Mouse (Mus musculus) kidney, postnatal 4 days (tissue): ENCODE measurements around the gene Gm3336.

Source experiments
- DNase-seq, 2 experiments: peaks; one replicate each; pipeline ENCODE4 v3.0.0; 2021; ENCODE audit warnings: mixed read lengths in 2 of 2

The Gm3336 gene

DNA sequence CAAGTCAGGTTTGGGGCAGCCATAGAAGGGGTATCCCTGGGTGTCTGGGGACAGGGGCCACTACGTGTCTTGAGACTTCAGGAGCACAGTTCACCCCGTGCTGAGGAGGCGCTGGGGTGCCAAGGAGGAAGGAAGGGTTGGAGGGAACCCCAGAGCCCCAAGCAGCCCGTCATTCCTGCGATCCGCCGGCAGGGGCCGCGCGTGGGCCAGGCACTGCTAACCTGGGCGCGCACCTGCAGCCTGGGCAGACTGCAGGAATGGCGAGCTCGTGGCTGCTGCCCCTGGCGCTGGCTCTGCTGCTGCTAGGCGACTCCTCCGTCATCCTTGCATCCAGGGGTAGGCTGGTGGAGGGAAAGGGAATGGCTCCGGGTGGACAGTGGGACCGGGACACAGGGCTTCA is at the start of gene Gm3336:
Gm3336 (plus strand) TSS at position 247 of the 400 bp plus-strand sequence.
- DNase-seq, result peak; percentile 76 to 83

DNA sequence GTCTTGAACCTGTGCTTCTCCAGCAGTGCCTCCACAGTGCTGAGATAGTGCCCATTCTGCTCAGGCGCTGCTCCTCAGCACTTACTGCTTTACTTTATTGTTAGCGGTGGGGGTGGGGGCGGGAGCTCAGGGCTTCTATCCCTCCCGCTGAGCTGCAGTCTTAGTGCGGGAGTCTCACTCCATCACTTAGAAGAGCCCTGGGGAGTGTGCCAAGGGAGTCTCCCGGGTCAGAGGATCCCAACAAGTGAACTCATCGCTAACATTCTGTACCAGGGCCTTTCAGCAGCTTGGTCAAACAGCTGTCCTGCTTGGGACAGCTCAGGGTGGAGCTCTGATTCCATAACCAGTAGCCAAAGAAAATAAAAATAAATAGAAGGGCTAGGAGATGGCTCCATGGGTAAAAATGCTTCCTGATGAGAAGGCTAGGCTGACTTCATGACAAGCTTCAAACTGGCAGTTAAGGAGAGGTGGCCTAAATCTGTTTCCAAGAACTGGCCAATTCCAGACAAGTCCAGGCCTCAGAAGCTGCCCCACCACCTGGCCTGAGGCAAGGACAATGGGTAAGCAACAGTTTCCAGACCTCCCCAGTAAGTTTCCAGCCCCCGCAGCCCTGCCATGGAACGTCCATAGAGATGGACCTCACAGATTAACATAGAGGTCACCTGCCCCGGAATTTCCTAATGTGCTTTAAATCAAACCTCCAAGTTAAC is 46.6 kb upstream of the Gm3336 start:
- DNase-seq, result peak; percentile 63 to 75

GRCm38 (mm10) chr8:70672325-70673078 is 45.8 kb upstream of the Gm3336 start:
- peak in 1 of 2 experiments; percentile 36 for DNase-seq

DNA sequence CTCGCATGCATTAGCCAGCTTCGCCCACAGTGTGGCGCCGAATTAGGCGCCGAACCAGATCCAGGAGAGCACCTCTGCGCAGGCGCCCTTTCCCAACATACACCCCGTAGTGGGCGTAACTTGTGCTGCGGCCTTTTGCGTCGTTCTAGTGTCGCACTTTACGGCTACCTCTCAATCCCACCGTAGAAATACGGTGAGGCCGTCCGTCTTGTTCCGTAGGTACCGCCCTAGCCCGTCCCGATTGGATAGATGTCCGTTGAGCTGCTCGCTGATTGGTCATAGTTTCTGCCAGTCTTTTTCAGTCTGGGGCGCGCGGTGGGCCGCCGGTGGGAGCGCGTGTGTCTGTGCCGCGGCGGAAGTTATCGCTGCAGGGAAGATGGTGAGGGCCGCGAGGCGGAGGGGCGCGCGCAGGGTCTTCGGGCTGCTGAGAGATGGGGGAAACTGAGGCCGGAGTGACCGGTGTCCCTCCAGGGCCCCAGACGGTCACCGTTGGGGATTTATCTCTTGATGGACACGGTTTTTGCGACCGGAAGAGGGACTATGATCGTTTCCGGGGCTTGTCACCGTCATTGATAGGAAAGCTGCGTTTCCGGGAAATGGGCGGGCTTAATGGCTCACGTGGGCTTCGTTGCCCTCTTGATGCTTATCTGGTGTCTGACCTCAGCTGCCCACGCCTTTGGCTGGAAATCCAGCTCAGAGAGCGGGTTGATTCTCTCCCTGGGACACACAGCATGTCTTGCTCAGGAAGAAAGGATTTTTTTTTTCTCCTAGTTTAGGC is 45.1 kb upstream of the Gm3336 start, which contains the start of gene Lsm4:
Lsm4 (plus strand) TSS at position 170 of the 778 bp plus-strand sequence.
- peak; percentile 94 to 98 for DNase-seq

- DNase-seq, result peak in 1 of 2 experiments; percentile 12
Measured at GRCm38 (mm10) chr8:70674109-70674508, 44.2 kb upstream of the Gm3336 start.

- peak in 1 of 2 experiments; percentile 30 for DNase-seq
Measured at GRCm38 (mm10) chr8:70674716-70675115, 43.6 kb upstream of the Gm3336 start.

- DNase-seq, result peak in 1 of 2 experiments; percentile 18
Measured at GRCm38 (mm10) chr8:70675336-70675735, 43.0 kb upstream of the Gm3336 start.

GRCm38 (mm10) chr8:70677451-70678080 is 40.8 kb upstream of the Gm3336 start:
- peak; percentile 47 to 73 for DNase-seq

DNA sequence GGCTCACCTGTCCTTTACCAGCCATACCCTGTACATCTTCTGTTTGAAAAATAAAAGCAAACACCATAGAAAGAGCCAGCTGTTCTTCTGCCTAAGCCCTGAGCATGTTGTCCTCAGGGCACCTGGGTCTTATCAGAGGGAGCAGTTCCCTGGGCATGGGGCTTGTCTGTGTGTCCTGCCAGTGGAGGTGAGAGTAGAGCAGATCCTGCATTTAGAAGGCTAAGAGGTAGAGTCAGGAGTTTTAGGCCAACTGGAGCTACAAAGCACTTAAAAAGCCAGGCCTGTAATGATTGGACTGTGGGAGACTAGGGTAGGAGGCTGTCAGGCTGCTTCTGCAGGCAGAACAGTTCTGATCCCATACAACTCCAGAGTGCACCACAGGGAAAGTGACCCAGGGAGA is 39.7 kb upstream of the Gm3336 start:
- no peak for DNase-seq

DNA sequence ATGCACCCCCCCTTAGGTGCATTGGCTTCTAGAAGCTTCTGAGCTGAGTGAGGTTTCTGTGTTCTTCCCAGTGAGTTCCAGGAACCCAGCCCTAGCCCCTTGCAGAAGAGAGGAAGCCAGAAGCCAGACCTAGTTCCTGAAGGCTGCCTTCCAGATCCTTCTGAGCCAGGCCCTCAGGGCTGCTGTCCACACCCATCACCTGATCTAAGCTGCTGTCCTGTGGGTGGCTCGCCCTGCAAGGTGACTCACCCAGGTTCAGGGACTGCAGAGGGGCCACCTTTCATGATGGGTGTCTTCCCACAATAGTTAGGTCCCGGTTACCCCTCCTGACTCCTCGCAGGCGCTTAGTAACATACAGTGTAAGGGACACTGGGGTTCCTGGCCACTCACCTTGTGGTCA is 38.9 kb upstream of the Gm3336 start:
- DNase-seq, result no peak

DNA sequence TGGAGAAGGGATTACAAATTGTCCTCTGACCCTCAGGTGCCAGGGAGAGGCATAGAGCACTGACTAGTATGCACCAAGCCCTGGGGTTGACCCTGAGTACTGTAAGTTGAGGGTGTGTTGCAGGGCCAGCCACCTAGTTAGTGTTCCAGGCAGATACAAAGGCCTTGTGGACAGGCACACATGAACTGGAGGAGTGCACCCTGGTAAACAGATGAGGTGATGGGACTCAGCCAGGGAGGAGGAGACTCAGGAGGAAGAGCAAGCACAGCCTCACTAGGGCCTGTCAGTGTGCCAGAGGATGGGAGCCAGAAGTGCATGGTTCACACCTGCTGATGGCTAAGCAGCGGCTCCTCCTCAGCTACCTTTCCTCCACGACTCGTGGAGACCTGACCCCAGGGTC is 38.3 kb upstream of the Gm3336 start:
- no peak for DNase-seq

DNA sequence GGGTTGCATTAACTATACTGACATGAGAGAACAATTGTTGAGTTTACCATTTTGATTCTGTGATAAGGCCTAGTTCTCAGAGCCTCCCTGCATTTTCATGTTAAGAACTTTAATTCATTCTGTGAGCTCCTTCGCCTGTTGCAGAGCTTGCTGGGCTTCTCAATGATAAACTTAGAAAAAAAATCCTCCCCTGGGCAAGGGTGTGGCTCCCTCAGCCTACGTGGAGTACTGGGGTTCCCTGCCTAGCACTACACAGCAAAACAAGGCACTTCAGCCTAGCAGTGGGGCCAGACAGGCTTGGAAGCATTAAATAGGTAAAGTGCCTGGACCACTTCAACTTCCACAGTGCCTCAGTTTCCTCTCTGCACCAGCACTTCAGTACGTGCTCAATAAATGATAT is 36.9 kb upstream of the Gm3336 start:
- DNase-seq, result no peak

DNA sequence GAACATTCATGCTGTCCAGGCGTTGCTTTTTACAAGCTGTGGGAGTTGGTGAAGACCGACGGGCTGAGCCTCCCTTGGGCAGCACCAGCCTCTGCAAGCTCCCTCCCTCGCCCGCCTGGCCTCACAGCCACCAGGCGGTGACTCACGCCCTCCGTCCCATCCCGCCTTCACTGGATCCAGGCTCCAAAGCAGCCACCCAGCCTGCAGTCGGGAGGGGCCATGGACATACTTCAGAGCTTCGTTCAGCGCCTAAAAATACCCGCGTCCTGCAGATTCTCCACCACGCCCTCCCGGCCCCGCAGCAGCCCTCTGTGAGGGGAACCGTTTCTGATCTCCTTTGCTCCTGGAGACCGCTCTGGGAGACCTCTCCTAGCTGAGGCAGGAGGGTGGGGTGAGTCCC is 36.1 kb upstream of the Gm3336 start:
- DNase-seq, result peak; percentile 67 to 84

DNA sequence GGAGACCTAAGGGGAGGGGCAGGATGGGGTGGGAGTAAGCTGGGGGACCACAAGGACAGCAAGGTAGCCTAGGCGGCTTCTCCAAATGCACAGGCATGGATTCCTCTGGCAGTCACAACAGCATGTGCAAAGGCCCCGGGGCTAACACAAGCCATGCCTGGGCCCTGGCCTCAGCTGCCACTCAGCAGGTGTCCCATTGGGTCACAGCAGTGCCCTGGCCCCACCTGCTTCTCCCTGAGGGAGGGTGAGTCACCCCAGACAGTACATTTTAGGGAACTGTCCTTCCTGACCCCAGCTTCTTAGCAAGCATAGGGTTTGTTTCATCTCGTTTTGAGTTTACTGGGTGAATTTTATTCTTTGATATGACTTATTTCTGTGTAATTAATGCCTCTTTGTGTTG is 35.7 kb upstream of the Gm3336 start:
- DNase-seq, result no peak

GRCm38 (mm10) chr8:70684291-70684690 is 34.1 kb upstream of the Gm3336 start:
- DNase-seq, result no peak

- peak; percentile 66 to 72 for DNase-seq
Measured at GRCm38 (mm10) chr8:70687576-70687975, 30.8 kb upstream of the Gm3336 start.

- no peak for DNase-seq
Measured at GRCm38 (mm10) chr8:70688136-70688535, 30.2 kb upstream of the Gm3336 start.

- DNase-seq, result no peak
Measured at GRCm38 (mm10) chr8:70689892-70690390, 28.4 kb upstream of the Gm3336 start.

DNA sequence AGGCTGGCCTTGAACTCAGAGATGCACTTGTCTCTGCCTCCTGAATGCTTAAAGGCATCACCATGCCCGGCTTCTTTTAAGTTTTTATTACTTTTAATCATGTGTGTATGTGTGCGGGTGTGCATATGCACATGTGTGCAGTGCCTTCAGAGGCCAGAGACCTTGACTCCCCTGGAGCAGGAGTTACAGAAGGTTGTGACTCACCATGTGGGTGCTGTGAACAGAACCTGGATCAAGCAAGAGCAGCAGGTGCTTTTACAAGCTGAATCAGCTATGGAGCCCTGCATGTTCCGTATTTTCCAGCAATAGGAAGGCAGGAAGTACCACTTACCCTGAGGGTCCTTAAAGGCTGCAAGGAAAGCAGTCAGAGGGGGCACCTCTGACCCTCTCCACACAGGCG is 27.1 kb upstream of the Gm3336 start:
- no peak for DNase-seq

GRCm38 (mm10) chr8:70691727-70692231 is 26.6 kb upstream of the Gm3336 start:
- DNase-seq, result peak; percentile 66 to 78

GRCm38 (mm10) chr8:70693636-70694035 is 24.7 kb upstream of the Gm3336 start:
- DNase-seq, result no peak

- DNase-seq, result peak; percentile 71 to 82
Measured at GRCm38 (mm10) chr8:70695318-70696018, 22.9 kb upstream of the Gm3336 start.
